Mouse (Mus musculus) common myeloid progenitor, adult 5-6 weeks (primary cell): Measurements from ENCODE around the gene Arhgap25. TPM values are rescaled to one million over a fixed set of nuclear protein-coding genes. Genes with fewer than 3 reads are reported as not detected.
"Not testable (repeated sequence)": the region's sequence is repeated elsewhere in the genome, so short reads cannot be mapped to it uniquely, and the experiment has no call there.

Experiments
- ATAC-seq: replicated peaks from 2 replicates; pipeline ENCODE4 v1.8.0; 2016; ENCODE audit warnings: low read depth, mild to moderate bottlenecking, moderate TSS enrichment, inconsistent platforms; ENCODE audit not compliant: poor library complexity, severe bottlenecking
- total RNA-seq: library from RNA; stranded (forward); fragments of 200-1000, 187-1606 nt; gene quantifications from 2 replicates; pipeline ENCODE4 v1.2.3, GENCODE M21; 2017

Arhgap25 gene
- total RNA-seq: 32.7 and 44.2 TPM in 2 replicates

- ATAC-seq: peak; percentile 48
Measured at GRCm38 (mm10) chr6:87532953-87533710, at the start of gene Arhgap25. Arhgap25 (minus strand) TSS chr6:87533259.

DNA sequence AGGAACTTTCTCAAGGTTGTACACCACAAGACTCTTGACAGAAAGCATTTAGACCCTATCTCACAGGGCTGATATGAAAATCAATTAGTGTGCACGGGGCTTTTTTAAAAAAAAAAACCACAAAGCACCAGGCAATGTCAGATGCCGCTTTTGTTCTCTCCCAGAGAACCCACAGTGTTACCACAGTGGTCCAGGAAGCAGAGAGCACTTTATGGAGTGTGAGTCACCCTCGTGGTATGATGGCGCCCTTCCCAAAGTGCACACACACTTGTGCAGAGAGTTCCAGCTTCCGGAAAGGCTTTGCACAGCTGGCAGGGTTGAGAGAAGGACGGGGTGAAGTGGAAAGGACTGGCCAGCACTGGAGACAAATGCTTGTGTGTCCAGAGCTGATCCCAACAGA lies 49.4 kb upstream of the Arhgap25 start:
- peak; percentile 55 for ATAC-seq

DNA sequence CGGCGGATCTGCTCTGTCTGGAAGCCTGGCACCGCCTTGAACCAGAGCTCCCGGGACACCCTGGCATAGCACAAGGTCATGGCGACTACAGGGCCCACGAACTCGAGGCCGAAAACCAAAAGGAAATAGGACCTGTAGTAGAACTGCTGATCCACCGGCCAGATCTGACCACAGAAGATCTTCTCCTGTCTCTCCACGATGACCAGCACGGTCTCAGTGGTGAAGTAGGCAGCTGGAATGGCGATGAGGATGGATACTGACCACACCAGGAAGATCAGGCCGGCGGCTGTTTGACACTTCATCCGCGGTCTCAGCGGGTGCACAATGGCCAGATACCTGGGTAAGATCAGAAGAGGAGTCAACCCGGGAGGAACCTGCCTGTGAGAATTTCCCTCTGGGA lies 48.5 kb upstream of the Arhgap25 start:
- no peak for ATAC-seq

DNA sequence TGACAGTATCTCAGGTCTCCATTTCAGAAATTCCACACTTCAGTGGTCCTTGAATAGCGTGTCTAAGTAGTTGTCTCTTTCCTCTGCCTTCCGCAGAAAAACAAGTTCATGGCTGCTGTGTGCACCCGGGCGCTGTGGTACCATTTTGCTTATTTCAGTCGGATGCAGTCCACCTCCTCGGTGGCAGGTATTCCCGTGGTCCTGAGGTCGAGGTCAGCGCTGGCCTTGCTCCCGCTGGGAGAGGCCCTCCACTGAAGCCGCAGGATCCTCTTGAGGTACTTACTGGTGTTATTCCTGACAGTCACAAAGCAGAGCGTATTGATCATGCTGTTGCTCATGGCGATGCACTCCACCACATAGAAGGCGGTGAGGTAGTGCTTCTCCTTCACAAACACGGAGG lies 48.0 kb upstream of the Arhgap25 start:
- ATAC-seq: no peak

DNA sequence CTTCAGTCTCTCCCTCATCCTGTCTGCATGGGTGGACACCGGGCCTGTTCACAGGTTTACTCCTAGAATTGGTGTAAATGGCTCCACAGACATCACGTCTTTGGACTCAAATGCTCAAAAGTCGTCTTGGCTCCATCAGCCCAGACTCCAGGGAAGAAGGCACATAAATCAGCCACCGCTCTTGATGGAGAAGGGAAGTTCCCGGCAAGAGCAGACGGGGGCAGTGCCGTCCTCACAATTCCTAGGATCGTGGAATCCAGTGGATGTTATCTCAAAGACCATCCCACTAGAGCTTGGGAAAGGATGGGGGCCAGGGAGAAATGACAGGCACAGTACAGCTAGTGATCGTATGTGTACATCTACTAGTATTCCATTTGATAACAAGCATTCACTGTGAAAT lies 45.2 kb upstream of the Arhgap25 start:
- no peak for ATAC-seq

GRCm38 (mm10) chr6:87576648-87577330 lies 43.7 kb upstream of the Arhgap25 start:
- no peak for ATAC-seq

- not testable (repeated sequence) for ATAC-seq
Measured at GRCm38 (mm10) chr6:87571863-87572262, 38.8 kb upstream of the Arhgap25 start.

- no peak for ATAC-seq
Measured at GRCm38 (mm10) chr6:87567686-87568593, 34.9 kb upstream of the Arhgap25 start.

- ATAC-seq: no peak
Measured at GRCm38 (mm10) chr6:87565166-87565565, 32.1 kb upstream of the Arhgap25 start.

DNA sequence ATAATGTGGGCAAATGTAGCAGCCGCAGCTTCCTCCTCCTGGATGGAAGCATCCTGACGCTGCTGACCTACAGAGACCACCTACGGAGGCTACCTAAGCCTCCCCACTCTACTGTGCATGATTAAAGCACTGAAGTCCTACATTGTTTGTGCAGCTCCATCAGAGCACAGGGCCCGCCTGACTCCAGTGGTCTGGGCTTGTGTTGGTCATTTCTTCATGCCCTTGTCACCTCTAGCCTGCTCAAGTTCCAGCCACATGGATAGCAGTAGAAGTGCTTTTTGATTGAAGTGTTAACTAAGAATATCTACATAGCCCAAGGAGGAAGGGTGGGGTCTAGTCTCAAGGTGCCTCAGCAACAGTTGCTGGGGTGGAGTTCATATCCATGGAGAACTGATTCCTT lies 31.3 kb upstream of the Arhgap25 start:
- no peak for ATAC-seq

DNA sequence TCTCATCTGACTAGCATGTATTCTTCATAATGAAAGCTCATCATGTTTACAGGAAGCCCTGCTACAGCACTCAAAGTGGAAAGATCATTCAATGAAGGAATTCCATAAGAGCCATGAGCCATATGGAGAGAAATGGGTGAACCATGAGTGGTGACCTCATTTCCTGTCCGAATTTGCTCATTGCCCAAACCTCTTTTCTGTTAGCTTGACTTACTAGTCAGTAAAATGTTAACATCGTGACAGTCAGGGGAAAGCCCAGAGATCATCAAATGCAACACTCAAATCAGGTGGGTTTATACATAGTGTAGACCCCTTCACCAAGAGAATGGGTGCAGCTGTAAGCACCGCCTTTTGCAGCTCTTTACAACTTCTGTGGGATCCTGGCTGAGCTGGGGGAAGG lies 20.7 kb upstream of the Arhgap25 start:
- no peak for ATAC-seq

- peak; percentile 48 for ATAC-seq
Measured at GRCm38 (mm10) chr6:87552054-87552807, 19.2 kb upstream of the Arhgap25 start.

GRCm38 (mm10) chr6:87547836-87548235 lies 14.8 kb upstream of the Arhgap25 start:
- ATAC-seq: peak; percentile 86

- ATAC-seq: peak; percentile 48; the same call in 1 of the 2 replicates
Measured at GRCm38 (mm10) chr6:87547431-87547830, 14.4 kb upstream of the Arhgap25 start.

GRCm38 (mm10) chr6:87545331-87546217 lies 12.5 kb upstream of the Arhgap25 start:
- no peak for ATAC-seq

DNA sequence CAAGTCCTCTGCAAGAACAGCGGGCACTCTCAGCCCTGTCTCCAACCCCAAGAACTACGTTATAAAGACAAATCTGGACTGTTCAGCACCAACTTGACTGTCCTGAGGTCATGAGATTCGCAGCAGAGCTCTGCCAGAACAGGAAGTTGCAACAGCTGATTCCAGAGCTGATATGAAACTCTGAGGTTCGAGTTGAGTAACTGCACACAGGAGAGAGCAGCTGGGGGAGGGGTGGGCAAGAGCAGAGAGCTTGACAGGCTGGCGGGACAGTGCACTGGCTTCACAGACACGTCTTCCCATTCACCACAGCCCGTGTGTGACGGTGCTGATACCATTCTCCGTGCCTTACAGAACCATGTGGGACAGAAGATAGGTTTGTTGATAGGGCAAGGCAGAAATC lies 9.0 kb upstream of the Arhgap25 start:
- peak; percentile 87 for ATAC-seq

DNA sequence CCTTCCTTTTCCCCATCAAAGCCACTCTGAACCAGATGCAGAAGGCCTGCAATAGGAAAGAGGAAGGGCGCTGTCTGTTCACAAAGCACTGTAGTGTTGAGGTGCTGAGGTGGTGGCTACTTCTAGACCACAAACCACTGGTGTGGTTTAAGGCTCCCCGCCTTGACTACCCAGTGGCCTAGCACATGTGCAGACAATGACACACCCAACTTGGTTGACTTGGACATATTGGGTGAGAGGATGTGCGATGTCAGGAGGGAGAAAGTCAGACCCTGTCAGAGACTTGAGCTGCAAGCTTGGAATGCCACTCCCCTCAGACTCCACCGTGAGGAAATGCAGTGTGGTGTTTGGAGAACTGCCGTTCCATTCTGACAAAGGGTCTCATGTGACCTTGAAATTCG lies 8.1 kb upstream of the Arhgap25 start:
- ATAC-seq: peak; percentile 79

DNA sequence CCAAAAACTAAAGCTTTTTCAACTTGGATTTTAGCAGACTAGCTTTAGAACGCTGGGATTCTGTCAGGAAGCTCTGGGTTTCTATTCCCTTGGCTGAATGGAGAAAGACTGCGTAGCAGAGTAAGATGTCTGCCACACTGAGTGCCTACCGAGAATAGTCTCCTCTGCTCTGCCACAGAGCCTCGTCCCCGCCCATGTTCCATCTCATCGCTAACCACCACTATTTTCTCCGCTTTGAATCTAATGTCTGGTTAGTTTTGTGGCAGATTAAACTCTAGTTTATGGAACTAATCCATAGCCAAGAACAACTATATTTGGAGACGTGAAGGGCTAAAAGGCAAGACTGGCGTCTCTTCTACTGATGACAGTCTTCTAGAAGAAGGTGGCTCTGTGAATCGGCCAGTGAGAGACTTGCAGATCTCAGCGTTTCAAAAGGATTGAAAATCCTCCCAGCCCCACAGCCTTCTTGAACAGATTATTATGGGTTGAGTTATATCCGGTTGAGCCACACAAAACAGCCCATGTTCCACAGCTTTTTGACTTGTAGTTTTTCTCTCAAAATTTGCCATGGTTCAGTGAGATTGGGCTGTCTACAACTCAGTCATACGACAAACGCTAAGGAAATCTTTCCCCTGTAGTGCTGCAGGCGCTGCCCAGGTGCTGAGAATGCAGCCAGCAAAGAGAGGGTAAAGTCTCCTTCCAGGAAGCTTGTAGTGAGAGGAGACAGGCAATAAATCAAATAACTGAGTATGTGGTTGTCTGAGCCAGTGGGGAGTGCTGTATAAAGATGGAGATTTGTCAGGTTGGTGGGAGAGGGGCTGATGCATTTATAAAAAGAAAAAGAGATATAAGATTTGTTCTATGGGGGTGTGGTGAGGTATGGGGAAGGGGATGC lies 5.6 kb upstream of the Arhgap25 start:
- ATAC-seq: no peak
